Mouse (Mus musculus): ENCODE data around the gene Tfb2m.
A peak's percentile ranks its signal among the peaks of the same experiment; 100 is the strongest.

Tfb2m gene

GRCm38 (mm10) chr1:179545768-179546550 lies at the start of gene Tfb2m, which contains the start of gene Cnst:
TSS of gene Tfb2m (minus strand) at chr1:179546267.
TSS of gene Cnst (plus strand) at chr1:179546370.
- DNase-seq (ENCODE audit: inconsistent age in 2 of 2, low spot score in 1 of 2), result peak; percentile 99 to 100

- DNase-seq (ENCODE audit: inconsistent age in 2 of 2, low spot score in 1 of 2), result peak in 1 of 2 experiments; percentile 41
These were observed 46.9 kb upstream of the Tfb2m start for GRCm38 (mm10) chr1:179592972-179593371.

- no peak for DNase-seq (ENCODE audit: inconsistent age in 2 of 2, low spot score in 1 of 2)
These were observed 46.1 kb upstream of the Tfb2m start for GRCm38 (mm10) chr1:179592143-179592542.

- no peak for DNase-seq (ENCODE audit: inconsistent age in 2 of 2, low spot score in 1 of 2)
These were observed 45.6 kb upstream of the Tfb2m start for GRCm38 (mm10) chr1:179591639-179592038.

- DNase-seq (ENCODE audit: inconsistent age in 2 of 2, low spot score in 1 of 2), result no peak
These were observed 42.2 kb upstream of the Tfb2m start for GRCm38 (mm10) chr1:179588230-179588629.

- DNase-seq (ENCODE audit: inconsistent age in 2 of 2, low spot score in 1 of 2), result no peak
These were observed 40.5 kb upstream of the Tfb2m start for GRCm38 (mm10) chr1:179586430-179587095.

- no peak for DNase-seq (ENCODE audit: inconsistent age in 2 of 2, low spot score in 1 of 2)
These were observed 39.6 kb upstream of the Tfb2m start for GRCm38 (mm10) chr1:179585646-179586045.

- DNase-seq (ENCODE audit: inconsistent age in 2 of 2, low spot score in 1 of 2), result no peak
These were observed 38.2 kb upstream of the Tfb2m start for GRCm38 (mm10) chr1:179584220-179584619.

GRCm38 (mm10) chr1:179583090-179583489 lies 37.0 kb upstream of the Tfb2m start:
- DNase-seq (ENCODE audit: inconsistent age in 2 of 2, low spot score in 1 of 2), result no peak

- no peak for DNase-seq (ENCODE audit: inconsistent age in 2 of 2, low spot score in 1 of 2)
These were observed 36.0 kb upstream of the Tfb2m start for GRCm38 (mm10) chr1:179582021-179582433.

GRCm38 (mm10) chr1:179581422-179581821 lies 35.4 kb upstream of the Tfb2m start:
- no peak for DNase-seq (ENCODE audit: inconsistent age in 2 of 2, low spot score in 1 of 2)

GRCm38 (mm10) chr1:179580200-179580599 lies 34.1 kb upstream of the Tfb2m start:
- no peak for DNase-seq (ENCODE audit: inconsistent age in 2 of 2, low spot score in 1 of 2)

- no peak for DNase-seq (ENCODE audit: inconsistent age in 2 of 2, low spot score in 1 of 2)
These were observed 32.6 kb upstream of the Tfb2m start for GRCm38 (mm10) chr1:179578625-179579024.

GRCm38 (mm10) chr1:179573650-179574206 lies 27.7 kb upstream of the Tfb2m start:
- DNase-seq (ENCODE audit: inconsistent age in 2 of 2, low spot score in 1 of 2), result no peak

- no peak for DNase-seq (ENCODE audit: inconsistent age in 2 of 2, low spot score in 1 of 2)
These were observed 25.6 kb upstream of the Tfb2m start for GRCm38 (mm10) chr1:179571686-179572085.

GRCm38 (mm10) chr1:179570482-179570881 lies 24.4 kb upstream of the Tfb2m start:
- peak in 1 of 2 experiments; percentile 59 for DNase-seq (ENCODE audit: inconsistent age in 2 of 2, low spot score in 1 of 2)

GRCm38 (mm10) chr1:179568690-179569398 lies 22.8 kb upstream of the Tfb2m start:
- peak in 1 of 2 experiments; percentile 47 for DNase-seq (ENCODE audit: inconsistent age in 2 of 2, low spot score in 1 of 2)

- DNase-seq (ENCODE audit: inconsistent age in 2 of 2, low spot score in 1 of 2), result no peak
These were observed 21.5 kb upstream of the Tfb2m start for GRCm38 (mm10) chr1:179567558-179567957.

GRCm38 (mm10) chr1:179563926-179564325 lies 17.9 kb upstream of the Tfb2m start:
- DNase-seq (ENCODE audit: inconsistent age in 2 of 2, low spot score in 1 of 2), result peak; percentile 67 to 91

GRCm38 (mm10) chr1:179563211-179563610 lies 17.1 kb upstream of the Tfb2m start:
- DNase-seq (ENCODE audit: inconsistent age in 2 of 2, low spot score in 1 of 2), result no peak

GRCm38 (mm10) chr1:179560845-179561430 lies 14.9 kb upstream of the Tfb2m start:
- DNase-seq (ENCODE audit: inconsistent age in 2 of 2, low spot score in 1 of 2), result peak in 1 of 2 experiments; percentile 55

Measured in adrenal gland, adult (tissue).